Mouse (Mus musculus) spleen, adult 2 months (tissue): ENCODE results near the gene Cdc34.

ENCODE experiments used
- CTCF ChIP-seq: fragments of 200-500 bp; IDR thresholded peaks from 2 replicates; pipeline ENCODE4 v1.5.1; 2011; ENCODE audit warnings: mild to moderate bottlenecking, inconsistent platforms; ENCODE audit not compliant: insufficient read depth, insufficient read length, insufficient replicate concordance; ENCODE audit errors: extremely low read depth
- POLR2A ChIP-seq: fragments of 200-500 bp; IDR thresholded peaks from 2 replicates; pipeline ENCODE4 v1.6.1; 2011; ENCODE audit warnings: low read depth, low read length, inconsistent platforms

DNA sequence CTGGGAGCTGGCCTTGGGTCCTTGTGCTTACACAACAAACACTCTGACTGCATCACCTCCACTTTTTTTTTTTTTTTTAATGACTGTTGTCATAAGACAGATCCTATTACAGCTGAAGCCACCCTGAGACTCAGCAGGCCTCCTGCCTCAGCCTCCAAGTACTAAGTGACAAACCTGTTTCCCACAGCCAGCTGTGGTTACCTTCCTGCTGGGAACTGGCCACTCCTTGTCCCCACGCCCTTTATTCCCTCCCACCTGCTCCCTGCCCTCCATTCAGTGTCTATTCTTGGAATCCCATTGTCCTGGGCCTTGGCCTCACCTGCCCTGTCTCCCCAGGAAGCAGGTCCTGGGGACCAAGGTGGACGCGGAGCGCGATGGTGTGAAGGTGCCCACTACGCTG lies 5.5 kb downstream of the Cdc34 start:
- TF ChIP-seq CTCF (no peak), POLR2A (no peak)
